Mouse (Mus musculus) spleen, embryonic (tissue): ENCODE results near the gene Sbk2.

Experiments used
- CTCF ChIA-PET: fragments of 350-600 bp; sonication (Branson Sonifier 250); formaldehyde crosslinking; loops from one replicate; lab custom pipeline; 2022; lab: Charles Lee

The Sbk2 gene

DNA sequence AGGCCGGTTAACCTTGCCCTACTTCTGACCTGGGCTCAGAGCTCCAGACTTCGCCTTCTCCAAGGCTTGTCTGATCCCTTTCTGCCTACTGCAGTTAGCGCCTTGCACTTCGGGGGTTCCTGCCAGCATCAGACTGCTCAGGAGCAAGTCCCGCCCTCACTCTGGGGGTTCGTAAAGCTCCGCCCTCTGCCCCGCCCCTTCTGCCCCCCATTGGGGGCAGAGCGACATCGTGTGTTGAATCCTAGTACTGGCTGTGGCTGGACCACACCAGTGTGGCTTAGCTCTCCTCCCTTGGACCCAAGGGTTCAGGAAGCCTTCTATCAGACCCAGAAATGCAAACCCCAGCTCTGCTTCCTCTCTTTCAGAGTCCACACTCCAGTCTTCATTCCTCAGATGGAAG is at the start of gene Sbk2:
Sbk2 (minus strand) TSS at position 135 of the 400 bp plus-strand sequence.
- CTCF ChIA-PET, result interaction anchor here (0.5 kb wide), 1 partner anchor 113 kb away, joined by 3 read pairs; no protein-coding TSS in a partner anchor

DNA sequence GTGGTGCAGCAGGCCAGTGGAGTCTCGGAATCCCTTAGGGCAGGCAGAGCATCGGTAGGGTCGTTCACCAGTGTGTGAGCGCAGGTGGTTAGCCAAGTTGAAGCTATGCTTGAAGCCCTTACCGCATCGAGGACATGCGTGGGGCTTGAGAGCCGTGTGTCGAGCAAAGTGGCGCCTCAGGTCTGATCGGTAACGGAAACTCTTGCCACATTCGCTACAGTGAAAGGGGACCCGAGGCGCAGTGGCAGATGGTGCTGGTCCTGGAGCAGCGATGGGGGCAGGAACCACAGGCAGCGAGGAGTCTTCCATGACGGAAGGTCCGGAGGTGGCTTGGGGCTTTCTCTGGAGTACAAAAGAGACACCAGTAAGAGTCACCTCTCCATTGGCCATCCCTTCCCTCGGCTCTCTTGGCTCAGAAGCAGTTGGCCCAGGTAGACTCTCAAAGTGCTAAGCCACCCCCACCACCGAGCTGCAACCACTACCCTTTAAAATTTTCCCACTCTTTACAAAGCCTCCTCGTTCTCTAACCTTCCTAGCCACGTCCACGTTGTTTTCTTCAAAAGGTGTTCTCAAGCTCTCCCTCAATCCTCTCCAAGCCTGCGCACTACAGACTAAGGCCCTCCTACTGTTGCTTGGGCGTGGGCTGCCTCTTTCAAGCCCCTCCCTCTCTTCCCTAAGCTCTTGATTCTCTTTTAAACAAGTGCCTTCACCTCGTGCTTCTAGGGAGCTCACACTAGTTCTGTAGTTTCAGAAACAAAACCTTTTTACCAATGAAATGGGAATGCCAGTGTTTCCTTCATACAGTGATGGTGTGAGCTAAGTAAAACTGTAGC is 48.7 kb upstream of the Sbk2 start:
- CTCF ChIA-PET, result interaction anchor here (0.8 kb wide), 1 partner anchor 17 kb away, joined by 3 read pairs; the partner anchor contains the start of gene Zfp579

DNA sequence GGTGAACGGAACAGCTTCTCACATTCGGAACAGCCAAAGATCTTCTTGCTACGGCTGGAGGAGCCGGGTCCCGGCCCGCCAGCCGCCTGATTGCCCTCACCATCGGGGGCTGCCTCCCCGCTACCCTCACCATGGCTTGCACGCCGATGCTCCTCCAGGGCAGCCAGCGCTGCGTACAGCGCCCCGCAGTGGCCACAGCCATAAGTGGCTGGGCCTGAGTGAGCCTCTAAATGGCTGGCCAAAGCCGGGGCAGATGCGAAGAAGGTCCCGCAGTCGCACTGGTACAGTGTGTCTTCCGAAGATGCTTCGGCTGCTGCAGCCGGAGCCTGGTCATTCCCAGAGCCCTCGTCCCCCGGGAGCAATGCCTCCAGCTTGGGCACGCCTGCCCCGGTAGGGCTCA is 44.0 kb upstream of the Sbk2 start:
- CTCF ChIA-PET, result no interaction called here

DNA sequence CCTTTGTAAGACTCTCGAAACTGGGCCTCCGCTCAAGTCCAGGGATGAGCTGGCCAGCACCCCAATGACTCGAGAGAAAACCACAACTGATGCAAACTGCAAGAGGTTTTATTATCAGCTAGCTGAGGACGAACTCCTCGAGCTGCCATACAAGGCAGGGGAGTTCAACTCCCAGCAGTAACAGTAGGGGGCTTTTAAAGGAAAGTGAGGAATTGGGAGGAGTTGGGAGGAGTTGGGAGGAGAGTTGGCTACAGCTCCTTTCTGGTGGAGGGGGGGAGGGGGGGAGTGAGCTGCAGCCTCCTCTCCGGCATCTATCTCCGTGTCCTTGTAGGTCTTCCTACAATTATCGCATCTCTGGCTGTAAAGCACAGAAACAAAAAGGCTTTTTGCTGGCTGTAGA is 38.7 kb upstream of the Sbk2 start:
- CTCF ChIA-PET, result interaction anchor here (0.6 kb wide), 1 partner anchor 109 kb away, joined by 3 read pairs; no protein-coding TSS in a partner anchor

DNA sequence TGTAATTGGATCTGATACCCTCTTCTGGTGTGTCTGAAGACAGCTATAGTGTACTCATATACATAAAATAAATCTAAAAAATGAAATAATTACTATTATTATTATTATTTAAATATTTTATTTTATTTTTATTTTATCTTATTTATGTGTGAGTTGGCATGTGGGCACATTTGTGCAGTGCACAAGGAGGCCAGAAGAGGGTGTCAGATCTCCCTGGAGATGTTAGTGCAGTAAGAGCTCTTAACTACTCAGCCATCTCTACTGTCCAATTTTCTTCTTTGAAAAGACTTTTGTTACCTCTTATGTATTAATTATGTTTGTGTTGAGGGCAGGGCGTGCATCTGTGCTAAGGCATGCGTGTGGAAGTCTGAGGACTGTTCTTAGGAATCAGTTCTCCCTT is 35.7 kb upstream of the Sbk2 start:
- CTCF ChIA-PET, result interaction anchor here (1.4 kb wide), 1 partner anchor 47 kb away, joined by 8 read pairs; no protein-coding TSS in a partner anchor

DNA sequence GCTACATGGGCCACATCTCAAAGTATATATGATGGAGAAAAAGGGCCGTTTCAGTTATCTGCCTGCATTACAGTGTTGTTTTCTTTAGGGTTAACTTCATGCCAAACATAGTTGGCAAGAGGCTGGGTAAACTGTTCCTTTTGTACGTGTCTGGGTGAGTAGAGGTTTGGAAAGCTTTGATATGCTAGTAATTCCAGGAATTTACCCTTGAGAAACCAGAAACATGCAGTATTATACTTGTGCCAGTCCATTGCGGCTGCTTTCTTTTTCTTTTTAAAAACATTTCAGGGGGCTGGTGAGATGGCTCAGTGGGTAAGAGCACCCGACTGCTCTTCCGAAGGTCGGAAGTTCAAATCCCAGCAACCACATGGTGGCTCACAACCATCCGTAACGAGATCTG is 32.7 kb upstream of the Sbk2 start:
- CTCF ChIA-PET, result no interaction called here

DNA sequence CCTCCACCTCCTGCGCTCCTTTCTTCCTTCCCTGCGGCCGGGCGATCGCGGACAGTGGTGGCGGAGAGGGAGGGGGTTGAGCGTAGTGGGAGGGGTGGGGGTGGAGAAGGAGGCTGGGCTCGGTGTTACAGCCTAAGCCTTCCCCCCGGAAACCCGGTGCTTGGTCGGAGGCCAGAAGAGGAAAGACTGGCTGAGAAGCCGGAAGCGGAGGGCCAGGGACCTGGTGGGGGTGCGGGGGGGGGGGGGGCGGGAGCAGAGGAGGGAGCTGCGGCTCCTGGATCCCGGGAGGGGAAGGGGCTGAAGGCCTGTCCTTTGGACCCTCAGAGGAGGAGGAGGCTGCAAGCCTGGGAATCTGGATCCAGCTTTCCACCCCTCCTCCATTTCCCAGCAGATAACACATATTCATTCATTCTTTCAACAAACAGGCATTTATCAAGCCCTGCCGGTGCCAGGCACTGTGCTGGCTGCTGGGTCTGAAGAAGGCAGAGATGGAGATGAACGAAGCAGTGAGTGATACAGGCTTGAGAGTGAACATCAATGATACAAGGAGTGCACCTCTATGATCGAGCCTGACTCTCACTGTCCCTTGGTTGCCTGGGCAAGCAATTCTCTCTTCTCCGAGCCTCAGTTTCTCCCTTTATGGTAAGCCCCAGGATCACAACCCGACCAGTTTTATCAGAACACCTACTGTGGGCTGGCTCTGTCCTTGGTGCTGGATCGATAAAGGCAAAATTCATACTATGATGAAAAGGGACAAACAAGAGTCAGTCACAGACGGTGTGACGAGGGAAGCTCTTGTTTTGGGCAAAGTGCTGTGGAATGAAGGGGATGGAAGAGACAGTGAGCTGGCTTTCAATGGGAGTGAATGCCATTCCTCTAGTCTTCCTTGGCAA is 32.0 kb upstream of the Sbk2 start, which contains the start of gene Zfp579:
Zfp579 (minus strand) TSS at position 156 of the 893 bp plus-strand sequence.
- CTCF ChIA-PET, result interaction anchor here (0.5 to 1.0 kb wide), 4 partner anchors 17 to 856 kb away, joined by 3 to 4 read pairs (median 3); no protein-coding TSS in a partner anchor

DNA sequence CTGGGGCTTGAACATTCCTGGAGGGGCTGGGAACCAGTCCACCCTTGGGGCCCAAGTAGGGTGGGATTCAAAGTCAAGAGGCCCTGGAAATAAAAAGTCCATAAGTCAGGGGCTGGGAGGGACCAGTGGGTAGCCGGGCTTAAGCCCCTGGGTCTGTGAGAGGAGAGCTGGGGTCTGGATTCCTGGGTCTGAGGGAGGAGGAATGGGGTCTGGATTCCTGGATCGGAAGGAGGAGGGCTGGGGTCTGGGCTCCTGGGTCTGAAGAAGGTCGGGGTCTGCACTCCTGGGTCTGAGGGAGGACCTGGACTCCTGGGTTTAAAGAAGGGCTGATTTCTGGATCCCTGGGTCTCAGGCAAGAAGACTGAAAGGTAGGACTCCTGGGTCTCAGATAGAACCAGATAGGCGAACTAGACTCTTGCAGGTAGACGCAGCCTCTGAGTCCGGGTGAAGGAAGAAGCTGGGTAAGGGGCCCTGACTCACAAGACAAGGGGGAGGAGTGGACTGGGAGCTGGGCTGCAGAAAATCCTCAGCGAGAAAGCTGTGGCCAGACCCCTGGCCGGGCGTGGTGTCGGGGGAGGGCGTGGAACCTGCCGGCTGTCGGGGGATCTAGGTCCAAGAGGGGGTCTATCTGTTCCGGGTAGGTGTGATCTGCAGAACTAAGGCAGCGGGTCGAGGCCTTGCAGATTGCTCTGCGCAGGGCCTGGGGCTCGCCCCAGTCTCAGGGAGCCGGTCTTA is 31.2 kb upstream of the Sbk2 start:
- CTCF ChIA-PET, result interaction anchor here (0.5 to 1.0 kb wide), 2 partner anchors 18 to 110 kb away, joined by 3 read pairs; no protein-coding TSS in a partner anchor

DNA sequence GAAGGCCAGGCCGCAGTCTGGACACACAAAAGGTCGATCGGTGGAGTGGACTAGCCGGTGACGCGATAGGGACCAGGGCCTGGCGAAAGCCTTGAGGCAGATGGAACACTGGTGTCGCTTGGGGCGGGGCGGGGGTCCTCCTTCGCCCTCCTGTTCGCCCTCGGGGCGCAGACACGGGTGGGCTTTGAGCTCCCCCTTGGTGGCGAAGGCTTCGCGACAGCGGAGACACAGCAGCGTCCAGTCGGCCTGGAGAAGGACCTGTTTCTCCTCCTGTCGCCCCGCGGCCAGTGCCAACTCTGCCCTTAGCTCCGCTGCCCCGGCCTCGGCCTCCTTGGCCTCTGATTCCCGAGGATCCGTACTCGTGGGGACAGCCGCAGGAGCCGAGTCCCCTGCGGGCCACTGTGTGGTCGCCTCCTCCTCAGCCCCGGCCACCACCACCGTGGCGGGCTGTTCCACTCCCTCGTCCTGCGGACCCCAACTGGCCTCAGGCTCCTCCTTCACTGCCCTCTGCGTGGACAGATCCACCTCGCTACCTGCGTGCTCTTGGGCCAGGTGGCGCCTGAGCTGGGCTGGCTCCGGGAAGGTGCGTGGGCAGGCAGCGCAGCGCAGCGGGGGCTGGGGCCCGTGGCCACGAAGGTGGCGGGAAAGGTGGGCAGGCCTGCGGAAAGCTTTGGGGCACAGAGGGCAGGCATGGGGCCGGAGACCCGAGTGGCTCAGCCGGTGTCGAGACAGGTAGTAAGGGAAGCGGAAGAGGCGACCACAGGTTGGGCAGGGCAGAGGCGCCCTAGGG is 30.0 kb upstream of the Sbk2 start:
- CTCF ChIA-PET, result no interaction called here

DNA sequence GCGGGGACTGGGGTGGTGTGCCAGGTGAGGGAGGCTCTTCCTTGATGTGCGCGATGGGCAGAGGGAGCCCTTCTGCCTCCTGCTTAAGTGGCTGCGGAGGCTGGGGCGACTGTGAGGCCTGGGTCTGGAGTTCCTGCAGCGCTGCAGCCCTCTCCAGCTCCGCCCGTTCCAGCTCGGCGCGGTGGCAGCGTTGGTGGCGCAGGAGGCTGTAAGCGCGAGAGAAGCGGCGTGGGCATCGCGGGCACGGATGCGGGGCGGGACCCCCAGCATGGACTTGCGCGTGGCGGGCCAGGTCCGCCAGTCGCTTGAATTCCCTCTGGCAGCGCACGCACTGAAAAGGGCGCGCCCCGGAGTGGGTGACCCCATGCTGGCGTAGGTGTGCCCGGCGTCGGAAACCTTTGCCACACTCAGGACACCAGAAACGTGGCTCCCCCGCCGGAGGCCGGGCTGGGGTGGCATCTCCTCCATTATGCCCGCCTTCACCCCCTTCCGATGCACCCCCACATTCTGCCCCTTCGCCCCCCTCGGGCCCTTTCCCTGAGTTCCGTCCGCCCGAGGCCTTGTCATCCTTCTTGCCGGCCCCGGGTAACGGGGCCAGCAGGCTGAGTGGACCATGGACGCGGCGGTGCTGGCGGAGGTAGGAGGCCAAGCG is 29.3 kb upstream of the Sbk2 start:
- CTCF ChIA-PET, result no interaction called here

DNA sequence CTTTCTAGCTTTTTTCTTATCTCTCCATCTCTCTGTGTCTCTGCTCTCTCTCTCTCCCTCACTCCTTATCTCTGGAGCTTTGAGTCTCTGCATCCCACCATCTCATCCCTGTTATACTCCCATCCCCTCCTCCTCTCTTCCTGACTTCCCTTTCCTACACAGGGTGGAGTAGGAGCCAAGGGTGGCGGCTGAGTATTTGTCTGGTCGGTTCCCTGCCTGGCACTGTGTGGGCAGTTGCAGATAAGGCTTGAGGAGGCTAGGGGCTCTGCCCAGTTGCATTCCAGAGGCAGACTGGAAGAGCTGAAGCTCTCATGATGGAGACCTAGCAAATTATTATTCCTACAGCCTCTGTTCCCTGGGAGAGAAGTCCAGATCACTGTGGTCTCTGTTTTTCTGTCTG is 24.0 kb upstream of the Sbk2 start:
- CTCF ChIA-PET, result no interaction called here

DNA sequence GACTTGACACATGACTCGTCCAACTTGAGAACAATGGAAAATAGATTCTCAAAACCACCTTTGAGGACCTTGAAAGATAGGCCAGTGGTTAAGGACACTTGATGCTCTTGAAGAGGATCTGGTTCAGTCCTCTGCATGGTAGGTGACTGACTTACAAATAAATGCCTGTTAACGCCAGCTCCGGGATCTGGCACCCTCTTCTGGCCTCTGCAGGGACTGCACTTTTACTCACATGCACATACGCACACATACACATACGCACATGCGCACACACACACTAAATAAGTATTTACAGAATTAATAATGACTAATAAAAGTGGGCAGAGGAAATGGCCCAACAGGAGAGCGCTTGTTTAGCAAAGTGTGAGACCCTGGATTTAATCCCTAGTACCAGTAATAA is 12.6 kb upstream of the Sbk2 start:
- CTCF ChIA-PET, result no interaction called here

DNA sequence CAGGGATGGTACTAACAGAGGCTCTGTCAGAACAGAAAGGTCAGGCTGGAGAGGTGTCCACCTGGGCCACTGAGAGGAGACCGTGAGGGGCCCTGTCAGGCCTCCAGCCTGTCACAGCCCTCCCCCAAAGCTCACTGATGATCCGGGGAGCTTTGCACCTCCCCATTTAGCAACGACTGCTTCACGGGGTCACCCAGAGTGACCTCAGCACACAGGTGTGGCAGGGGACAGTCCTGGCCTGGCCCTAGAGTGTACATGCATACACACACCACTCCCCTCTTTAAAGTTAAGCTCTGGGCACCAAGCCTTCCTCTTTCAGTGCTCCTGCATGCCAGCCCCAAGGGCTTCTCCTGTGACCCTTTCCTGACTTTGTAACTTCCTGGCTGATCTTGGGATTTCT is 11.2 kb upstream of the Sbk2 start:
- CTCF ChIA-PET, result no interaction called here

DNA sequence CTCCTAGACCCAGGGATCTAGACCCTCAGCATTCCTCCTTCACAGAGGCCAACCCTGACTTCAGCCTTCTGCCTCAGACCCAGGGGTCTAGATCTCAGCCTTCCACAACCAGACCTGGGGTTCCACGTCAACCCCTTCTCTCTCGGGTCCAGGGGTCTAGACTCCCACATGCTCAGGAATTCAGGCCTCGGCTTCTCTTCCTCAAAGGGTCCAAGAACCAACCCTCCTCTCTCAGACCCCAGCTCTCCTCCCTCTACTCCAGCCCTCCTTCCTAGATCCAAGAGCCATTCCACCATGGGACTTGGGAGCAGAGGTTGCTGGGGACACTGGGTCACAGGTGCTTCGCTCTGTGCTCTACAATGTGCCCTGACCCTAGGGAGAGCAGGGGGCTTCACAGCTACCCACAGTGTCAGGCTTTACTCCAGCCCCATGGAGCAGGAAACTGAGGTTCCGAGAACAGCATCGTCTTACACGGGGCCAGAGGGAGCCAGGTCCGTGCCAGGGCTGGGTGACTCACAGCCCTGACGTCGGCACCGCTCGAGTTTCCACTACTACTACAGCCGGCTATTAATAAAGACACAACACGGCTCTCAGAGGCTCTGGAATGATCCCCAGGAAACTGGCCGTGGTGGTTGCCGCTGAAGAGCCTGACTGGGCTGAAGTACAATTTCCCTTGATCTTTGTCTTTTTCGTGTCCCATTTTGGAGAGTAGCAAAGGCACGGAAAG is 8.3 kb upstream of the Sbk2 start:
- CTCF ChIA-PET, result no interaction called here

DNA sequence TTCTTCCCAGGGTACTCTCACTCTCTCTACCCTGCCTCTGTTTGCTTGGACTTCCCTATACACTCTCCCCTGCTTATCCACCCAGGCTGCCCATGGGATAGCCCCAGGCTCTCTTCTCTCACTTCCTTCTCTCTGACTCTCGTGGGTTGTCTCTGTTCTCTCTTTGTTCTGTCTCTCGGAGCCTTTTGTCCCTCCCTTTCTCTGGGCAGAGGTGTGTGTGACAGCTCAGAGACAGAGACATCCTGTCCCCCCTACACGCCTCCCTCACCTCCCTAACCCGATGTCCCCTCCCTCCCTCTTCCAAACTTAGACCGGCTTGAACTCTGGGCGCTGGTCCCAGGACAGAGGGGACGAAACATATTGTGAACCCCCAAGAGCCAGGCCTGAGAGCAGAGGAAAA is 7.5 kb upstream of the Sbk2 start:
- CTCF ChIA-PET, result no interaction called here

DNA sequence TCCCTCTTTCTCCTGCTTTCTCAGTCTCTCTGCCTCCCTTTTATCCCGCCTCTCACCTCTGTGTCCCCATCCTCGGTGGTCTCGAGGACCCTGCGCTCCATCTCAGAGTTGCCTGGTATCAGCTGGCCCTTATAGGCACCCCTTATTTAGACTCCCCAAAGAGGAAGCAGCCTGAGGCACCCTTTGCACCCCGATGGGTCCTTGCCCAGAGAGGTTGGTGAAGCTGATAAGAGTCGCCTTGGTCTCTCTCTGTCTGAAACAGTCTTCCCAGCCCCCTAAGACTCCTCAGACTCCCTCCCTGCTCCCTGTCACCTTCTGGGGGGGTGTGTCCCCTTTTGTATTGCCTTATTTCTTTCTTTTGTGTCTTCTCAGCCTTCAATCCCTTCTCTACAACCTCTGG is 6.9 kb upstream of the Sbk2 start, which contains the start of gene Sbk3:
Sbk3 (minus strand) TSS at position 101 of the 400 bp plus-strand sequence.
- CTCF ChIA-PET, result no interaction called here

DNA sequence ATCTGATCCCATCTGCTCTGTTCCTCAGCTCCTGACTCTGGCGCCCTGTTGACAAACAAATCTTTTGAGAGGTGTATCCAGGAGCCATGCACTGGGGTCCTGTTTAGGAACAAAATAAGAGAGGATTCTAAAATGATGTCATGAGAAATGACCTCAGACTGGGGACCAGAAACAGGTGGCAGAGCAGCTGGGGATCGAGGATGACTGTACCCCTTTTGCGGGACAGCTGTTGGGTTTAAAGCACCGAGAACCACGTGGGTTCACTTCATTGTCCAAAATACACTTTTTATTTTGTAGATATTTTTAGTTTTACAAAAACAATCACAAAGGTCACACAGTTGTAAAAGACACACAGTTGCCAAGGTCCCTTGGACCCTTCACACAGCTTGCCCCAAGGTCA is 782 bp upstream of the Sbk2 start:
- CTCF ChIA-PET, result no interaction called here

DNA sequence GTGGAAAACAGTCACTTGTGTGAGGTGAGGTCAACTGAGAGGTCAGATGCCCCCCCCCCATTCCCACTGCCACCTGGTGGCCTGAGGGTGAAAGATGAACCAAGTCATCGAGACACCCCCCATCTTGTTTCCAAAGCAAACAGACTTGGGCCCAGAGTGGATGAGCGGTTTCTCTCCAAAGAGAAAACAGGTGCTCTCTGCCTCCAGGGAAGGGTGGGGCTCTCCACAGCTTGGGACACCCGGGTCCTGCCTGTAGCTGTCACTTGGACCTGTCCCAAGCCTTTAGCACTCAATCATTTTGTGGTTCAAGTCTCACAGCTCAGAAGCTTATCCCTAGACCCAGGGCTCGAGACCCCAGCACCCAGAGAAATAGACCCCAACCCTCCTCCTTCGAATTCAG is 679 bp downstream of the Sbk2 start:
- CTCF ChIA-PET, result interaction anchor here (0.5 kb wide), 1 partner anchor 114 kb away, joined by 3 read pairs; no protein-coding TSS in a partner anchor

DNA sequence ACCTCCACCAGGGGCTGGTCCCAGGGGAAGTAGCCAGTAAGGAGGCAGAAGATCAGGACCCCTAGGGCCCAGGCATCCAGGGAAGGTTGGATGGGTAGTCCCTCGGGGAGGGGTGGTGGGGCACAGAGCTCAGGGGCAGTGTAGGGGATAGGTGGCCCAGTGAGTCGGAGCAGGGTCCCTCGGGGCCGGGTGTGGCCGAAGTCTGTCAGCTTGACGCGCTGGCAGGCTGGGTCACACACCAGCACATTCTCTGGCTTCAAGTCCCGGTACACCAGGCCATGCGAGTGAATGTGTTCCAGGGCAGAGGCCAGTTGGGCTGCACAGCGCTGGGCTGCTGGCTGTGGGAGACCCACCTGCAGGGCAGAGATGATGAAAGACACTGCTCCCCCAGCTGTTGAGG is 6.8 kb downstream of the Sbk2 start:
- CTCF ChIA-PET, result no interaction called here
